Mouse (Mus musculus): ENCODE results near the gene Tnik.

GRCm38 (mm10) chr3:28289693-28290092 lies 26.7 kb downstream of the Tnik start:
- no peak for TF ChIP-seq CTCF (conservative IDR thresholded peaks at IDR 0.05; ENCODE audit: low read length)
- TF ChIP-seq POU5F1 (IDR thresholded peaks at IDR 0.05; ENCODE audit: borderline replicate concordance, low read length), result no peak

Measured in E14TG2a.4 (cell line).